Mouse (Mus musculus) urinary bladder, postnatal 10 days (tissue): Measurements from ENCODE around the gene Hirip3.
"Not testable (repeated sequence)": the region's sequence is repeated elsewhere in the genome, so short reads cannot be mapped to it uniquely, and the experiment has no call there.

Experiments
- DNase-seq: peaks from one replicate; pipeline ENCODE4 v3.0.0; 2022; ENCODE audit warnings: low spot score

Gene Hirip3

GRCm38 (mm10) chr7:126855641-126856040 lies 6.1 kb upstream of the Hirip3 start:
- no peak for DNase-seq

- no peak for DNase-seq
Measured at GRCm38 (mm10) chr7:126856741-126857420, 4.9 kb upstream of the Hirip3 start.

GRCm38 (mm10) chr7:126860987-126861386 lies 785 bp upstream of the Hirip3 start:
- no peak for DNase-seq

- peak; percentile 75 for DNase-seq
Measured at GRCm38 (mm10) chr7:126862147-126862784, 494 bp downstream of the Hirip3 start, which contains the start of gene Ino80e. Ino80e (minus strand) TSS chr7:126862377.

- DNase-seq, result no peak
Measured at GRCm38 (mm10) chr7:126863791-126864190, 2.0 kb downstream of the Hirip3 start.

GRCm38 (mm10) chr7:126867534-126867933 lies 5.8 kb downstream of the Hirip3 start:
- DNase-seq, result no peak

- DNase-seq, result no peak
Measured at GRCm38 (mm10) chr7:126868003-126868402, 6.2 kb downstream of the Hirip3 start.

- DNase-seq, result no peak
Measured at GRCm38 (mm10) chr7:126869780-126870519, 8.2 kb downstream of the Hirip3 start.

GRCm38 (mm10) chr7:126870520-126870891 lies 8.7 kb downstream of the Hirip3 start:
- DNase-seq, result no peak

GRCm38 (mm10) chr7:126877239-126877638 lies 15.5 kb downstream of the Hirip3 start:
- DNase-seq, result no peak

- DNase-seq, result no peak
Measured at GRCm38 (mm10) chr7:126881040-126881439, 19.3 kb downstream of the Hirip3 start.

GRCm38 (mm10) chr7:126883731-126884181 lies 22.0 kb downstream of the Hirip3 start:
- no peak for DNase-seq

GRCm38 (mm10) chr7:126884286-126885164 lies 22.8 kb downstream of the Hirip3 start, which contains the start of gene Taok2:
Taok2 (minus strand) TSS chr7:126884703.
- DNase-seq, result peak; percentile 94

- DNase-seq, result no peak
Measured at GRCm38 (mm10) chr7:126887281-126887680, 25.5 kb downstream of the Hirip3 start.

GRCm38 (mm10) chr7:126888852-126889251 lies 27.1 kb downstream of the Hirip3 start:
- no peak for DNase-seq

GRCm38 (mm10) chr7:126896912-126897311 lies 35.1 kb downstream of the Hirip3 start:
- no peak for DNase-seq

- no peak for DNase-seq
Measured at GRCm38 (mm10) chr7:126897390-126898101, 35.8 kb downstream of the Hirip3 start.

GRCm38 (mm10) chr7:126898102-126898990 lies 36.6 kb downstream of the Hirip3 start:
- peak; percentile 97 for DNase-seq

- DNase-seq, result not testable (repeated sequence)
Measured at GRCm38 (mm10) chr7:126899781-126900180, 38.0 kb downstream of the Hirip3 start.

GRCm38 (mm10) chr7:126905590-126905989 lies 43.8 kb downstream of the Hirip3 start:
- no peak for DNase-seq
